35 mouse cellular contexts compared by ENCODE assay signal in the genomic region with DNA sequence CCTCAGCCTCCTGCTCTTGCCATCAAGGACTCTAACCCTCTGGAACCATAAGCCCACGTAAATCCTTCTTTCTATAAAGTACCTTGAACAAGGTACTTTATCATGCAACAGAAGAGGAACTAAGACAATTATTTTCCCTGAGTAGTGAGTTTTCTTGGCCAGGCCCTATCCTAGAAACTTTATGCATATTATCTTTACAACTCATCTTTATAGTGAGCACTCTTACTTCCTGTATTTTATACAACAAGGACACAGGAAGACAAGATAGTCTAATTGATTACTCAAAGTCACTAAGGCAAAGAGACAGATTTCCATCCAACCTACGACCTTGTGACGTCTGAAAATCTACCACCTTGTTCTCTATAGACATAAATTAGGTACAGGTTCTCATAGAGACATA. TPM values are rescaled to one million over a fixed set of nuclear protein-coding genes. Genes with fewer than 3 reads are reported as not detected.
"Had no signal": no experiment of that assay in that cellular context is flagged by ENCODE, and none has a peak within 500 bp of the region (broad histone marks: within the 10 kb centered on the region; RNA-seq: fewer than 3 reads in every experiment).

No protein-coding gene starts in this region.

- H3K9me3 ChIP-seq: embryonic facial prominence, embryonic 10.5 days; embryonic facial prominence, embryonic 12.5 days; embryonic facial prominence, embryonic 13.5 days; embryonic facial prominence, embryonic 15.5 days; forebrain, embryonic 10.5 days; forebrain, embryonic 12.5 days; forebrain, embryonic 13.5 days; forebrain, embryonic 15.5 days had no signal

- H3K4me3 ChIP-seq: embryonic facial prominence, embryonic 10.5 days; embryonic facial prominence, embryonic 12.5 days; embryonic facial prominence, embryonic 13.5 days; embryonic facial prominence, embryonic 15.5 days; erythroblast, embryonic 14.5 days; forebrain, embryonic 10.5 days; forebrain, embryonic 12.5 days; forebrain, embryonic 13.5 days; forebrain, embryonic 15.5 days; gastrocnemius, adult 2 months; heart, adult 2 months had no signal

- H3K27ac ChIP-seq: embryonic facial prominence, embryonic 10.5 days; embryonic facial prominence, embryonic 12.5 days; embryonic facial prominence, embryonic 13.5 days; embryonic facial prominence, embryonic 15.5 days; forebrain, embryonic 10.5 days; forebrain, embryonic 12.5 days; forebrain, embryonic 13.5 days; forebrain, embryonic 15.5 days; gastrocnemius, adult 2 months; heart, adult 2 months had no signal

- ATAC-seq: forebrain, embryonic 13.5 days; forebrain, embryonic 14.5 days; forebrain, embryonic 15.5 days; forebrain, embryonic 16.5 days; forebrain, postnatal 0 days had no signal

- DNase-seq: cerebellum, adult 9-10 months; cerebellum, adult 9-11 months; cerebellum, postnatal 10 days; cerebellum, postnatal 14 days; cerebellum, postnatal 25 days; cerebellum, postnatal 36 days; embryo, embryonic 11 days; forebrain, postnatal 0 days; gastrocnemius, adult 2 months; gastrocnemius, postnatal 10 days; gastrocnemius, postnatal 14 days; gastrocnemius, postnatal 25 days; gastrocnemius, postnatal 36 days; heart, adult 18-20 months; heart, adult 2 months had no signal

- H3K27me3 ChIP-seq: embryonic facial prominence, embryonic 12.5 days; embryonic facial prominence, embryonic 13.5 days; embryonic facial prominence, embryonic 15.5 days; forebrain, embryonic 12.5 days; forebrain, embryonic 13.5 days; forebrain, embryonic 15.5 days had no signal

- H3K4me1 ChIP-seq: embryonic facial prominence, embryonic 10.5 days; embryonic facial prominence, embryonic 12.5 days; embryonic facial prominence, embryonic 13.5 days; embryonic facial prominence, embryonic 15.5 days; forebrain, embryonic 10.5 days; forebrain, embryonic 12.5 days; forebrain, embryonic 13.5 days; forebrain, embryonic 15.5 days had no signal

- H3K9ac ChIP-seq: embryonic facial prominence, embryonic 12.5 days; embryonic facial prominence, embryonic 13.5 days; embryonic facial prominence, embryonic 15.5 days; forebrain, embryonic 12.5 days; forebrain, embryonic 13.5 days; forebrain, embryonic 15.5 days; forebrain, postnatal 0 days had no signal

- H3K4me2 ChIP-seq: embryonic facial prominence, embryonic 12.5 days; embryonic facial prominence, embryonic 13.5 days; embryonic facial prominence, embryonic 15.5 days; forebrain, embryonic 12.5 days; forebrain, embryonic 13.5 days; forebrain, embryonic 15.5 days had no signal

RNA-seq across cellular contexts. Expression of gene Gm20379, which starts 34.0 kb away (rescaled TPM):
- total RNA-seq: common myeloid progenitor, adult 5-6 weeks; forebrain, postnatal 0 days; gastrocnemius, adult 18-20 months; gastrocnemius, adult 2 months; gastrocnemius, adult 8-10 months; gastrocnemius, postnatal 10 days; gastrocnemius, postnatal 14 days; gastrocnemius, postnatal 25 days; gastrocnemius, postnatal 36 days; gastrocnemius, postnatal 4 days; granulocyte monocyte progenitor cell, adult 5-6 weeks; heart, adult 18-20 months; heart, adult 2 months; heart, adult 8-10 months had no signal
- polyA plus RNA-seq: cortical plate, adult 2 months; erythroblast, embryonic 14.5 days; frontal cortex, adult 2 months; gonadal fat pad, adult 2 months; heart, adult 2 months had no signal
